Mouse (Mus musculus) heart, embryonic 12.5 days (tissue): ENCODE measurements around the gene Spdye4a. TPM values are rescaled to one million over a fixed set of nuclear protein-coding genes. Genes with fewer than 3 reads are reported as not detected.

ENCODE experiments used
- ATAC-seq: fragments of 200-750 bp; cut with Nextera tagmentation; 2 replicates; pipeline ENCODE4 v1.8.0; 2017; ENCODE audit warnings: moderate TSS enrichment, moderate library complexity; ENCODE audit not compliant: insufficient number of reproducible peaks, low FRiP score
- H3K27ac ChIP-seq: fragments of 300-500 bp; sonication (generic); 2 replicates; pipeline ENCODE4 v1.5.1; 2016; ENCODE audit warnings: mild to moderate bottlenecking, moderate library complexity; ENCODE audit not compliant: poor library complexity, severe bottlenecking
- H3K27me3 ChIP-seq: fragments of 300-500 bp; sonication (generic); replicated peaks from 2 replicates; pipeline ENCODE4 v1.6.1; 2016; ENCODE audit warnings: mild to moderate bottlenecking, moderate library complexity
- H3K36me3 ChIP-seq: fragments of 300-500 bp; sonication (generic); 2 replicates; pipeline ENCODE4 v1.6.1; 2016; ENCODE audit warnings: mild to moderate bottlenecking, moderate library complexity
- H3K4me1 ChIP-seq: fragments of 300-500 bp; sonication (generic); replicated peaks from 2 replicates; pipeline ENCODE4 v1.6.1; 2016; ENCODE audit warnings: mild to moderate bottlenecking
- H3K4me2 ChIP-seq: fragments of 300-500 bp; sonication (generic); 2 replicates; pipeline ENCODE4 v1.6.1; 2016; ENCODE audit warnings: mild to moderate bottlenecking, moderate library complexity
- H3K4me3 ChIP-seq: fragments of 300-500 bp; sonication (generic); 2 replicates; pipeline ENCODE4 v1.5.1; 2016; ENCODE audit warnings: mild to moderate bottlenecking
- H3K9ac ChIP-seq: fragments of 300-500 bp; sonication (generic); 2 replicates; pipeline ENCODE4 v1.6.1; 2016; ENCODE audit warnings: mild to moderate bottlenecking, moderate library complexity
- H3K9me3 ChIP-seq: fragments of 300-500 bp; sonication (generic); replicated peaks from 2 replicates; pipeline ENCODE4 v1.6.1; 2016; ENCODE audit warnings: mild to moderate bottlenecking, moderate library complexity
- WGBS: fragments of 180-500 bp; shearing (Covaris S2); methylation state at CpG from one replicate; pipeline ENCODE4 v1.1.7; 2016; 5-methylcytosine and 5-hydroxymethylcytosine counted together
- polyA plus RNA-seq: library from polyadenylated mRNA; unstranded; fragments of >200 nt; fragmentation: Nextera tagmentation; extraction: Ambion mirVana; gene quantifications from 2 replicates; pipeline ENCODE4 v1.2.1, GENCODE M21; 2016

Gene Spdye4a
- polyA plus RNA-seq, 1 experiment from 2014 or later: not detected

DNA sequence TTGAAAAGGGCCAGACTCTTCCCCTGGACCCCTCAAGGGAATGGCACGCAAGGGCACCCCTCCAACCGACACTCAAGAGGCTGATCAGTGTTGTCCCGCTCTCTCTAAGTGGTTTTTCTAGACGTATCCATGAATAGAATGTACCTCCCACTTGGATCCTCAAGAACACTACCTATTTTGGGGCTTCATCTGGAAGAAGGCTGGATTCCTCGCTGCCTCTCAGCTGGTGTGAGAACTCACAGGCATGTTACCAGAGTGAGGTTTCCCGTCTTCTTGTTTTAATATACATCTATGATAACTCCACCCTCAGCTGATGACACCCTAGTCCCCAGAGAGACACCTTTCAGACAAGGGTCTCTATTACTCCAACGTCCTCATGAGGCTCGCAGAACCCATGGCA lies 34.9 kb upstream of the Spdye4a start:
- H3K36me3 ChIP-seq: peaks cover 58% of the 10 kb centered on the region

DNA sequence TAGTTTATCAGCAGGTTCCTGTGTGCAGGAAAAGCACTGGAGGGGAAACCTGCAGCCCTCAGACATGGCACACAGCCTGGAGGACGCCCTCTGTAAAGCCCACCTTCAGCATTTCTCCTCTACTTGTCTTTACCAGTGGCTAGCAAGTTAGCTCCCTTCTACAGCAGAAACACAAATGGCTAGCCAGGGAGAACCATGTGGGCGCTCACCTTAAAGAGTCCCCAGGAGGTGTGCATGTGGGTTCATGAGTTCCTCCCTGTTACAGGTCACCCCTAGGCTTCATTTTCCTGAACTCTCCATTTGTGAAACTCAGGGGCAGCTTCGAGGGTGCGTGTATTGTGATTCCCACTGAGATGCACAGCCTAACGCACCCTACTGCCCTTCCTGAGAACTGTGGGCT lies 29.1 kb upstream of the Spdye4a start:
- ATAC-seq: no peak
- 81% methylated on average over 5 of the region's 5 CpGs for WGBS
- Histone ChIP-seq H3K9me3 (no peaks in the 10 kb centered on the region), H3K27me3 (peaks cover 87% of the 10 kb centered on the region), H3K4me2 (no peak overlapping the region), H3K36me3 (peaks cover 29% of the 10 kb centered on the region), H3K4me3 (no peak overlapping the region), H3K4me1 (peaks cover 24% of the 10 kb centered on the region), H3K9ac (no peak overlapping the region), H3K27ac (no peak overlapping the region)

More for the DNA sequence above, 34.9 kb upstream of the Spdye4a start:
- H3K4me3 ChIP-seq: no peak overlapping the region
- no peak overlapping the region for H3K27ac ChIP-seq
- H3K9me3 ChIP-seq: no peaks in the 10 kb centered on the region
- peaks cover 12% of the 10 kb centered on the region for H3K4me1 ChIP-seq
- no peak overlapping the region for H3K4me2 ChIP-seq
- no peak overlapping the region for H3K9ac ChIP-seq
- WGBS: 80% methylated on average over 8 of the region's 8 CpGs
- no peak for ATAC-seq
- H3K27me3 ChIP-seq: peaks cover 36% of the 10 kb centered on the region

DNA sequence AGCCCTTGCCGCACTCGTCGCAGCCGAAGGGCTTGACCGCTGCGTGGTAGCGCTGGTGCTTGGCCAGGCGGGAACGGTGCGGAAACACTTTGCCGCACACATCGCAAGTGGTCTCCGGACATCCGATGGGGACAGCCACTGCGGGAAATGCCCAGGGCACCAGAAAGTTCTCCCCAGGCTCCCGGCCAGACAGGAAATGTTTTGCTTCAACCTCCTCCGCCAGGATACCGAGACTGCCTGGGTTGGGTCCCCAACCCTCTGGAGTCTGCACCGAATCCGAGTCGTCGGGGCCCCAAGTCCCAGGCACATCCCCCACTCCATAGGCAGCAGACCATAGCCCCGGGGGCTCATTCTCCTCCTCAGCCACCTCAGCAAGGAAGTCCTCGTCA lies 28.4 kb upstream of the Spdye4a start:
- ATAC-seq: no peak
- Histone ChIP-seq H3K4me3 (peak overlapping the region; percentile 47), H3K4me1 (peaks cover 24% of the 10 kb centered on the region), H3K27ac (no peak overlapping the region), H3K36me3 (peaks cover 23% of the 10 kb centered on the region), H3K9me3 (no peaks in the 10 kb centered on the region), H3K9ac (no peak overlapping the region), H3K27me3 (peaks cover 92% of the 10 kb centered on the region), H3K4me2 (peak overlapping the region; percentile 90)
- 12% methylated on average over 24 of the region's 24 CpGs for WGBS

DNA sequence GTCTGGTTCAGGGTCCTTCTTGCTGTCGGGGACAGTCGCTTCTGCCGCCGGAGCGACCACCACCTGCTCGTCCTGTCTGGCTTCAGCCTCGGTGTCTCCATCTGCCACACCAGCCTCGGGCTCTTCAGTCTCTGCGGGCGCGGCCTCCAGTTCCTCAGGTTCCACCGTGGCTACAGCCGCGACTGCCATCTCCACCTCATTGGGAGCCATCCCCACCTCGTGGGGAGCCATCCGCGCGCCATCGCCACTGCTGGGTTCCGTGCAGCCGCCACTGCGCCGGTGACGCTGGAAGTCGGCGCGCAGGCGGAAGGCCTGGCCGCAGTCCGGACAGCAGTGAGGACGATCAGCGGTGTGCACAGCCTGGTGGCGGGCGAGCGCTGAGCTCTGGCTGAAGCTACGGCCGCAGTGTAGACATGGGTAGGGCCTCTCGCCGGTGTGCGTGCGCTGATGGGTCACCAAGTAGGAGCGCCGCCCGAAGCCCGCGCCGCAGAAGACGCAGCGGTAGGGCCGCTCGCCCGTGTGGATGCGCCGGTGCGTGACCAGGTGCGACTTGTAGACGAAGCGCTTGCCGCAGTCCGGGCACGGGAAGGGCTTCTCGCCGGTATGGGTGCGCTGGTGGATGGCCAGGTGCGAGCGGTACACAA lies 27.9 kb upstream of the Spdye4a start:
- WGBS: 9% methylated on average over 66 of the region's 66 CpGs
- 0 out of 2 replicates have a peak, but pooled peaks have one; percentile 33 for ATAC-seq
- H3K4me2 ChIP-seq: peak overlapping the region; percentile 90
- peaks cover 24% of the 10 kb centered on the region for H3K4me1 ChIP-seq
- H3K27ac ChIP-seq: no peak overlapping the region
- no peaks in the 10 kb centered on the region for H3K9me3 ChIP-seq
- no peak overlapping the region for H3K9ac ChIP-seq
- H3K4me3 ChIP-seq: peak overlapping the region; percentile 47
- H3K27me3 ChIP-seq: peaks cover 94% of the 10 kb centered on the region
- peaks cover 18% of the 10 kb centered on the region for H3K36me3 ChIP-seq

DNA sequence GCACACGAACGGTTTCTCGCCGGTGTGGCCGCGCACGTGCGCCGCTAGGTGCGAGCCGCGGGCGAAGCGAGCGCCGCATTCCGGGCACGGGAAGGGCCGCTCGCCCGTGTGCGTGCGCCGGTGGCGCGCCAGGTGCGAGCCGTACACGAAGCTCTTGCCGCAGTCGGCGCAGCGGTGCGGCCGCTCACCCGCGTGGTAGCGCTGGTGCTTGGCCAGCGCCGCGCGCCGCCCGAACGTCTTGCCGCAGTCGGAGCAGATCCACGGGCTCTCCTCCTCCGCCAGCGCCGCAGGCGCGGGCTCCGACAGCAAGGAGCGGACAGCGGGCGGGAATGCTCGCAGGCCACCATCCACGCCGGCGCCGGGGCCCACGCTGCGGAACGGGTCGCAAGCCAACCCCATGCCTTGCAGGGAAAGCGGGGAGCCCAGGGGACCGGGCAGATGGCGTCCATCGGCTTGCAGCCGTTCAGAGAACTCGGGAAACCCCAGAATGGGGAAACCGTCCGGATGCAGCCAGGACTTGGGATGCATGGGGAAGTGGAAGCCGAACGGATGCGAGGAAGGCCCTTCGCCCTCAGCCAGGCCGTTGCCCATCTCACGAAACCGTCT lies 27.3 kb upstream of the Spdye4a start:
- no peaks in the 10 kb centered on the region for H3K9me3 ChIP-seq
- H3K27ac ChIP-seq: no peak overlapping the region
- H3K4me1 ChIP-seq: peaks cover 24% of the 10 kb centered on the region
- no peak for ATAC-seq
- peaks cover 98% of the 10 kb centered on the region for H3K27me3 ChIP-seq
- WGBS: 5% methylated on average over 81 of the region's 81 CpGs
- peaks cover 14% of the 10 kb centered on the region; the same call in 1 of the 2 replicates for H3K36me3 ChIP-seq
- H3K4me2 ChIP-seq: peak overlapping the region; percentile 90
- H3K4me3 ChIP-seq: peak overlapping the region; percentile 47
- H3K9ac ChIP-seq: peak overlapping the region; percentile 44

DNA sequence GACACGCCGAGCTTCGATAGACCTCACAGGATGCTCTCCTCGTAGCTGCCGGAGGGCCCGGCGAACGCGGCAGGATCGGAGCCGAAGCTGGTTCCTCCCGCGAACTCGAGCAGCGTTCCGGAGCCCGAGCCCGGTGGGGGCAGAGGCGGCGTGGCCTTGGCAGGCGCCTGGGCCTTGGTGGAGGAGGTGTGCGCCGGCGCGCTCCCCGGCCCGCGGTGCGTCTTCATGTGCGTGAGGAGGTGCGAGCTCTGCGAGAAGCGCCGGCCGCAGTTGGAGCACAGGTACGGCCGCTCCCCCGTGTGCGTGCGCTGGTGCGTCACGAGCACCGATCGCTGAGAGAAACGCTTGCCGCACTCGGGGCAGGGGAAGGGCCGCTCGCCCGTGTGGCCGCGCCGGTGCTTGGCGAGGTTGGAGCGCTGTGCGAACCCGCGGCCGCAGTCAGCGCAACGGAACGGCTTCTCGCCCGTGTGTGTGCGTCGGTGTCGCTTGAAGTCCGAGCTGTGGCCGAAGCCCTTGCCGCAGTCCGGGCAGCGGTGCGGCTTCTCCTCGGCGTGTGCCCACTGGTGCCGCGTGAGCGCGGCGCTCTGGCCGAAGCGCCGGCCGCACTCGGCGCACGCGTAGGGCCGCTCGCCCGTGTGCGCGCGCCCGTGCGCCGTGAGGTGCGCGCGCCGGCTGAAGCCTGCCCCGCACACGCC lies 26.6 kb upstream of the Spdye4a start:
- Histone ChIP-seq H3K4me2 (peak overlapping the region; percentile 90), H3K4me1 (peaks cover 24% of the 10 kb centered on the region), H3K27ac (no peak overlapping the region), H3K4me3 (peak overlapping the region; percentile 47), H3K36me3 (peaks cover 15% of the 10 kb centered on the region), H3K9ac (peak overlapping the region; percentile 44), H3K27me3 (peaks cover 93% of the 10 kb centered on the region), H3K9me3 (no peaks in the 10 kb centered on the region)
- ATAC-seq: no peak
- WGBS: 2% methylated on average over 103 of the region's 103 CpGs

DNA sequence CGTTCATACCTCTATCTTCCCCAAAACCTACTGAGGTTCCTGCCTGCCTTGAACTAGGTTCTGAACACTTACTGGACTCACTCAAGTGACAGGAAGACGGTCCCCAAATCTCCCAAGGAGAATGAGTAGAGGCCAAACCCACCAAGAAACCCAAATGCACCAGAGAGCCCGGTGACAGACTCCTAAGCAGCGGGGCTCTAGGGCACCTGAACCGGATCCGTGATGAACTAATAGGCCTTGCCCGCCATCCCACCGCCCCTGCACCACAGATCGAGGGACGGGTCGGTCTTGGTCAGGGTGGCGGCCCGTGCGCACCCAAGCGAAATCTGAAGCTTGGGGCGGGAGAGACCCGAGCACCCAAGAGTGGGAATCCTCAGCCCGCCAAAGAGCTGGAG lies 26.1 kb upstream of the Spdye4a start:
- Histone ChIP-seq H3K9ac (no peak overlapping the region), H3K27me3 (peaks cover 87% of the 10 kb centered on the region), H3K36me3 (peaks cover 18% of the 10 kb centered on the region), H3K27ac (no peak overlapping the region), H3K4me2 (peak overlapping the region; percentile 90), H3K4me1 (peaks cover 24% of the 10 kb centered on the region), H3K4me3 (peak overlapping the region; percentile 47), H3K9me3 (no peaks in the 10 kb centered on the region)
- WGBS: 10% methylated on average over 18 of the region's 18 CpGs
- ATAC-seq: no peak

DNA sequence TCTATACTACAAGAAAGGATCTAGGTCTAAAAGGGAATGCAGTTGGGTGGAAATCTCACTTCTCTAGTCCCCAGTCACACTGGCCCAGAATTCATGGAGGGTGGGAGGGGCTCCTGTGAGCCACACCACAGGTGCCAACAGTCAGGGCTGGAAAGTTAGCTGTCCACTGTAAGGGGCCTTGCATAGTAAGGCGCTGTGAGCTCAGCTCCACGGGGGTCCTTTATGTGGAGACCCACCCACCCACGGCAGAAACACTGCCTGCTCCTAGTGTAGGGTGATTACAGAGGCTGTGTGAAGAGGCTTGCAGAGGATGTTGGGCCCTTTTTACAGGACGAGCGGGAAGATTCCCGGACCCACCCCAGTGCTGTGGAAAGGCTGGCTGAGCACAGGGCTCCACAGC lies 25.3 kb upstream of the Spdye4a start:
- Histone ChIP-seq H3K4me1 (peaks cover 24% of the 10 kb centered on the region), H3K4me2 (no peak overlapping the region), H3K36me3 (peaks cover 21% of the 10 kb centered on the region), H3K27ac (no peak overlapping the region), H3K9me3 (no peaks in the 10 kb centered on the region), H3K27me3 (peaks cover 80% of the 10 kb centered on the region), H3K4me3 (no peak overlapping the region), H3K9ac (no peak overlapping the region)
- no peak for ATAC-seq
- WGBS: 62% methylated on average over 6 of the region's 6 CpGs

DNA sequence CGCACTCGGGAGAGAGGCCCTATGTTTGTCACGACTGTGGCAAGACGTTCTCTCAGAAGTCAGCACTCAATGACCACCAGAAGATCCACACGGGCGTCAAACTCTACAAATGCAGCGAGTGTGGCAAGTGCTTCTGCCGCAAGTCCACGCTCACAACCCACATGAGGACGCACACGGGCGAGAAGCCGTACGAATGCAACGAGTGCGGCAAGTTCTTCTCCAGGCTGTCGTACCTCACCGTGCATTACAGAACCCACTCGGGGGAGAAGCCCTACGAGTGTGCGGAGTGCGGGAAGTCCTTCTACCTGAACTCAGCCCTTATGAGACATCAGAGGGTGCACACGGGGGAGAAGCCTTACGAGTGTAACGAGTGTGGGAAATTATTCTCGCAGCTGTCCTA lies 18.2 kb upstream of the Spdye4a start:
- Histone ChIP-seq H3K4me2 (no peak overlapping the region), H3K27ac (no peak overlapping the region), H3K9ac (no peak overlapping the region), H3K27me3 (peaks cover 10% of the 10 kb centered on the region), H3K9me3 (peaks cover 14% of the 10 kb centered on the region), H3K4me1 (no peaks in the 10 kb centered on the region), H3K4me3 (no peak overlapping the region), H3K36me3 (peaks cover 83% of the 10 kb centered on the region)
- ATAC-seq: no peak
- 95% methylated on average over 26 of the region's 26 CpGs for WGBS

DNA sequence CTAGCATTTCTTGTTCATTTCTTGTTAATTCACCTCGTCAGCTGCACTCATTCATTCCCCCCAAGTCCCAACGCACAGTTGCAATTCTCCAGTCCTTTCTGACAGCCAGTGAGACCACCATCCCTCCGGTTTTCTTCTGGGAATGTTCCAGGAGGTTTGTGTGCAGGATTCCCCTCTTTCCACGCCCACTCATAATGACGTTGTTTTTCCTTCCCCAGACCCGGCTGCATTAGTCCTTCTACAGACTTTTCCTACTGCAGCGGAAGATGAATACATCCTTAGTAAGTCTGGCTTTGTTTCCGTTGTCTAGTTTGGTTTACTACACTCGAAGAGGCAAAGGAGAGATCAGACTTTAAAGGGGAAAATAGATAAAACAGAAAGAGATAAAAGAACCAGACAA lies 9.3 kb upstream of the Spdye4a start:
- Histone ChIP-seq H3K9me3 (no peaks in the 10 kb centered on the region; the same call in 1 of the 2 replicates), H3K27me3 (no peaks in the 10 kb centered on the region), H3K36me3 (peaks cover 37% of the 10 kb centered on the region), H3K9ac (peak overlapping the region; percentile 86), H3K4me1 (peaks cover 13% of the 10 kb centered on the region), H3K4me2 (peak overlapping the region; percentile 73), H3K27ac (no peak overlapping the region), H3K4me3 (peak overlapping the region; percentile 71)
- ATAC-seq: no peak
- 41% methylated on average over 9 of the region's 9 CpGs for WGBS

DNA sequence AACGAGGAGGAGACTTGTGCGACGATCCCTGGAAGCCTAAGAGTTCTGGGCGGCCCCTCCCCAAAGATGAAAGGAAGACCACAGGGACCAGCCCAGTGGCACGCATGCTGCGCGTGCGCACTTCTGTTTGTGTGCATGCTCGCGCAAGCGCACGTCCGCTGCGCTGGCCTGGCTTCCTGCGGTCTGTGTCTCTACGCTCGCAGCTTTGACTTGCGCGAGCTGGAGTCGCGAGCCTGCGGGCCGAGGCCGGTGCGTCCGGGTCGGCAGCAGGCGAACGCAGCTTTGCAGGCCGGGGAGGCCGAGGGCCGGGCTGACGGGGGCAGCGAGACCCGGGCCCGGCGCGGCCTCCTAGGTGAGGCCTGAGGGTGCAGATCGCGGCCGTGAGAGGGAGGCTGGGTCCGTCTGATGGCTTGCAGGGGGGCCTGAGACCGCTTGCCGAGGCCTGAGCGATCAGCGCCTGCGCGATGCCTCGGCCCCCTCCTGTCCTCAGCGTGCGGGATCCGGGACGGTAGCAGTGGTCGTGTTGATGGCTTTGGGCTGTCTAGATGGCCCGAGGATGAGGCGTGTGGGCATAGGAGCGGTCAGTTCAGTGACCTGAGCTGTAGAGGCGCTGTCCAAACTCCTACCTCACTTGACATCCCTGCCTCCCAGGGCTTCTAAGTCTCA lies 8.5 kb upstream of the Spdye4a start, which contains the start of gene Zfp12:
TSS of gene Zfp12 (plus strand) at position 136 of the 666 bp plus-strand sequence.
- peak within 1 kb of the TSS; percentile 71 for H3K4me3 ChIP-seq
- WGBS: under 1% methylated on average over 58 of the region's 58 CpGs
- peak within 1 kb of the TSS; percentile 87 for H3K27ac ChIP-seq
- peaks cover 29% of the 10 kb centered on the region for H3K36me3 ChIP-seq
- no peaks in the 10 kb centered on the region for H3K27me3 ChIP-seq
- no peaks in the 10 kb centered on the region for H3K9me3 ChIP-seq
- peak within 1 kb of the TSS; percentile 73 for H3K4me2 ChIP-seq
- ATAC-seq: peak; percentile 96
- H3K9ac ChIP-seq: peak within 1 kb of the TSS; percentile 86
- H3K4me1 ChIP-seq: peaks cover 13% of the 10 kb centered on the region
